ENCODE assay signal across 7 mouse cellular contexts in genomic region chr9:68656076-68656795, GRCm38 (mm10). TPM values are rescaled to one million over a fixed set of nuclear protein-coding genes. Genes with fewer than 3 reads are reported as not detected.
DNase-seq lines count a peak whose midpoint lies in the region; ATAC-seq and TF ChIP-seq lines count a peak whose summit lies in the region.

No protein-coding gene starts in this region.

- H3K4me3 ChIP-seq in limb, embryonic 12.5 days (replicated peaks), result no peak overlapping the region
- no peak overlapping the region for H3K4me3 ChIP-seq in limb, embryonic 10.5 days
- H3K4me3 ChIP-seq in embryonic facial prominence, embryonic 12.5 days, result no peak overlapping the region
- H3K4me3 ChIP-seq in hindbrain, embryonic 14.5 days (replicated peaks; ENCODE audit: low read length), result peak overlapping the region; percentile 81
- peak overlapping the region; percentile 75 for H3K4me3 ChIP-seq in midbrain, postnatal 0 days (ENCODE audit: low read depth, low read length)

- no peak for TF ChIP-seq CTCF in midbrain, postnatal 0 days (IDR thresholded peaks at IDR 0.05)

- WGBS in limb, embryonic 12.5 days, result 31% methylated on average over 5 of the region's 5 CpGs
- 46% methylated on average over 5 of the region's 5 CpGs for WGBS in limb, embryonic 10.5 days
- WGBS in embryonic facial prominence, embryonic 12.5 days, result 39% methylated on average over 5 of the region's 5 CpGs
- WGBS in hindbrain, embryonic 14.5 days, result 55% methylated on average over 5 of the region's 5 CpGs
- 44% methylated on average over 5 of the region's 5 CpGs for WGBS in midbrain, postnatal 0 days

- H3K9me3 ChIP-seq in limb, embryonic 12.5 days, result no peaks in the 10 kb centered on the region
- no peaks in the 10 kb centered on the region for H3K9me3 ChIP-seq in limb, embryonic 10.5 days (replicated peaks)
- no peaks in the 10 kb centered on the region for H3K9me3 ChIP-seq in embryonic facial prominence, embryonic 12.5 days
- H3K9me3 ChIP-seq in hindbrain, embryonic 14.5 days (ENCODE audit: control insufficient read depth, low read length), result no peaks in the 10 kb centered on the region
- H3K9me3 ChIP-seq in midbrain, postnatal 0 days (ENCODE audit: low read length), result no peaks in the 10 kb centered on the region

- peaks cover 17% of the 10 kb centered on the region for H3K27me3 ChIP-seq in limb, embryonic 12.5 days
- H3K27me3 ChIP-seq in limb, embryonic 10.5 days (ENCODE audit: low read depth, poor library complexity, severe bottlenecking), result peaks cover 31% of the 10 kb centered on the region
- no peaks in the 10 kb centered on the region for H3K27me3 ChIP-seq in embryonic facial prominence, embryonic 12.5 days
- H3K27me3 ChIP-seq in hindbrain, embryonic 14.5 days (ENCODE audit: control insufficient read depth, insufficient read depth, low read length), result no peaks in the 10 kb centered on the region
- H3K27me3 ChIP-seq in midbrain, postnatal 0 days (ENCODE audit: insufficient read depth, low read length), result no peaks in the 10 kb centered on the region

- ATAC-seq in limb, embryonic 12.5 days (ENCODE audit: insufficient number of reproducible peaks, insufficient read depth, low FRiP score, low TSS enrichment, low read depth), result no peak
- no peak for ATAC-seq in embryonic facial prominence, embryonic 12.5 days (ENCODE audit: insufficient number of reproducible peaks, insufficient read depth, low FRiP score, low TSS enrichment)
- ATAC-seq in hindbrain, embryonic 14.5 days (ENCODE audit: low FRiP score), result no peak
- ATAC-seq in midbrain, postnatal 0 days (ENCODE audit: low FRiP score), result no peak

- no peaks in the 10 kb centered on the region for H3K36me3 ChIP-seq in limb, embryonic 12.5 days
- no peaks in the 10 kb centered on the region for H3K36me3 ChIP-seq in limb, embryonic 10.5 days
- no peaks in the 10 kb centered on the region for H3K36me3 ChIP-seq in embryonic facial prominence, embryonic 12.5 days
- H3K36me3 ChIP-seq in hindbrain, embryonic 14.5 days (replicated peaks; ENCODE audit: control insufficient read depth, insufficient read depth), result no peaks in the 10 kb centered on the region
- no peaks in the 10 kb centered on the region for H3K36me3 ChIP-seq in midbrain, postnatal 0 days (ENCODE audit: insufficient read depth, low read length)

- DNase-seq in limb, embryonic 10.5 days (ENCODE audit: low spot score), result no peak
- DNase-seq in hindbrain, embryonic 14.5 days (ENCODE audit: low spot score), result no peak
- no peak for DNase-seq in midbrain, postnatal 0 days (ENCODE audit: low spot score)
- DNase-seq in layer of hippocampus, postnatal 25 days (ENCODE audit: extremely low spot score in 1 of 2, low spot score in 1 of 2), result no peak
- DNase-seq in embryo, embryonic 11 days, result no peak

- H3K4me2 ChIP-seq in limb, embryonic 12.5 days, result peak overlapping the region; percentile 97
- H3K4me2 ChIP-seq in embryonic facial prominence, embryonic 12.5 days (replicated peaks), result peak overlapping the region; percentile 98
- peak overlapping the region; percentile 86 for H3K4me2 ChIP-seq in hindbrain, embryonic 14.5 days (replicated peaks)
- H3K4me2 ChIP-seq in midbrain, postnatal 0 days (ENCODE audit: low read depth, low read length, poor library complexity, severe bottlenecking), result peak overlapping the region; percentile 97

- H3K4me1 ChIP-seq in limb, embryonic 12.5 days (replicated peaks), result peaks cover 7% of the 10 kb centered on the region
- peaks cover 37% of the 10 kb centered on the region for H3K4me1 ChIP-seq in limb, embryonic 10.5 days
- peaks cover 7% of the 10 kb centered on the region; the same call in 1 of the 2 replicates for H3K4me1 ChIP-seq in embryonic facial prominence, embryonic 12.5 days
- H3K4me1 ChIP-seq in hindbrain, embryonic 14.5 days (replicated peaks; ENCODE audit: control insufficient read depth, insufficient read depth, low read length), result peaks cover 7% of the 10 kb centered on the region
- H3K4me1 ChIP-seq in midbrain, postnatal 0 days (ENCODE audit: insufficient read depth, low read length), result no peaks in the 10 kb centered on the region

- no peak overlapping the region for H3K27ac ChIP-seq in limb, embryonic 12.5 days
- no peak overlapping the region for H3K27ac ChIP-seq in limb, embryonic 10.5 days
- no peak overlapping the region for H3K27ac ChIP-seq in embryonic facial prominence, embryonic 12.5 days
- H3K27ac ChIP-seq in hindbrain, embryonic 14.5 days, result no peak overlapping the region
- no peak overlapping the region for H3K27ac ChIP-seq in midbrain, postnatal 0 days (ENCODE audit: low read depth, low read length)

- H3K9ac ChIP-seq in limb, embryonic 12.5 days (replicated peaks), result no peak overlapping the region
- H3K9ac ChIP-seq in embryonic facial prominence, embryonic 12.5 days, result no peak overlapping the region
- peak overlapping the region; percentile 83; the same call in 1 of the 2 replicates for H3K9ac ChIP-seq in hindbrain, embryonic 14.5 days
- peak overlapping the region; percentile 69; the same call in 1 of the 2 replicates for H3K9ac ChIP-seq in midbrain, postnatal 0 days (replicated peaks; ENCODE audit: low read length, poor library complexity, severe bottlenecking)

RNA-seq across cellular contexts. Expression of gene Rora, which starts 2.6 kb away (rescaled TPM):
- polyA plus RNA-seq in limb, embryonic 12.5 days (2016; fragmentation: Nextera tagmentation; extraction: Ambion mirVana), result 6.0 and 6.9 TPM in 2 replicates
- polyA plus RNA-seq in limb, embryonic 10.5 days (2016; fragmentation: Nextera tagmentation; extraction: Ambion mirVana), result 2.3 and 3.8 TPM in 2 replicates
- polyA plus RNA-seq in embryonic facial prominence, embryonic 12.5 days (2016; fragmentation: Nextera tagmentation; extraction: Ambion mirVana), result 12.4 and 12.5 TPM in 2 replicates
- 22.0 and 28.1 TPM in 2 replicates for polyA plus RNA-seq in hindbrain, embryonic 14.5 days (2014; fragmentation: Nextera tagmentation; extraction: Ambion mirVana)
- total RNA-seq in midbrain, postnatal 0 days (2014; rRNA removed), result 28.2 and 30.1 TPM in 2 replicates
- 45.9 and 49.6 TPM in 2 replicates for polyA plus RNA-seq in midbrain, postnatal 0 days (2015; fragmentation: Nextera tagmentation; extraction: Ambion mirVana)
- total RNA-seq in layer of hippocampus, postnatal 25 days (2021), result 10 to 100 TPM; 27.4 to 27.6 TPM

Comparison
In these comparisons a context has a peak if more than half of its experiments do, and no peak if none do; other contexts are left out.
1. H3K4me3 ChIP-seq: peak in hindbrain, embryonic 14.5 days (single experiment) and midbrain, postnatal 0 days (single experiment); none in limb, embryonic 12.5 days (single experiment), limb, embryonic 10.5 days (single experiment) and embryonic facial prominence, embryonic 12.5 days (single experiment).
2. H3K9ac ChIP-seq: peak in hindbrain, embryonic 14.5 days (single experiment) and midbrain, postnatal 0 days (single experiment); none in limb, embryonic 12.5 days (single experiment) and embryonic facial prominence, embryonic 12.5 days (single experiment).
3. Peak in every context shown above with its lines, with median percentiles within 50 percentile points of each other: H3K4me2 ChIP-seq.